Mouse (Mus musculus): ENCODE data around the gene Susd2. TPM values are rescaled to one million over a fixed set of nuclear protein-coding genes. Genes with fewer than 3 reads are reported as not detected.

Gene Susd2
- total RNA-seq, 4 experiments from 2014 or later = 9.4 to 15.1 (median 11.5) TPM

GRCm38 (mm10) chr10:75620818-75621217 is 23.0 kb downstream of the Susd2 start:
- DNase-seq = no peak

GRCm38 (mm10) chr10:75616044-75616443 is 27.8 kb downstream of the Susd2 start:
- DNase-seq = no peak

- no peak for DNase-seq
Measured at GRCm38 (mm10) chr10:75610486-75610885, 33.3 kb downstream of the Susd2 start.

GRCm38 (mm10) chr10:75608975-75609374 is 34.8 kb downstream of the Susd2 start:
- DNase-seq = no peak

DNA sequence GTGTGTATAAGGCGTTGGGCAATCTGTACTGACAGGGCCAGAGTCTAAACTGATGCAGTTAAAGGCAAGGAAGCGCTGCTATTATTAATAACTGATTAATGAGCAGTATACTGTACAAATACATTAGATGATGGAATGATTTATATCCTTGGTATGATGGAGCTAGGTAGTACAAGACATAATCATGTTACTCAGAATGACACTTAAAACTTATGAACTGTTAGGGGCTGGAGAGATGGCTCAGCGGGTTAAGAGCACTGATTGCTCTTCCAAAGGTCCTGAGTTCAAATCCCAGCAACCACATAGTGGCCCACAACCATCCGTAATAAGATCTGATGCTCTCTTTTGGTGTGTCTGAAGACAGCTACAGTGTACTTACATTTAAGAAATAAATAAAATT is 36.6 kb downstream of the Susd2 start:
- no peak for DNase-seq

DNA sequence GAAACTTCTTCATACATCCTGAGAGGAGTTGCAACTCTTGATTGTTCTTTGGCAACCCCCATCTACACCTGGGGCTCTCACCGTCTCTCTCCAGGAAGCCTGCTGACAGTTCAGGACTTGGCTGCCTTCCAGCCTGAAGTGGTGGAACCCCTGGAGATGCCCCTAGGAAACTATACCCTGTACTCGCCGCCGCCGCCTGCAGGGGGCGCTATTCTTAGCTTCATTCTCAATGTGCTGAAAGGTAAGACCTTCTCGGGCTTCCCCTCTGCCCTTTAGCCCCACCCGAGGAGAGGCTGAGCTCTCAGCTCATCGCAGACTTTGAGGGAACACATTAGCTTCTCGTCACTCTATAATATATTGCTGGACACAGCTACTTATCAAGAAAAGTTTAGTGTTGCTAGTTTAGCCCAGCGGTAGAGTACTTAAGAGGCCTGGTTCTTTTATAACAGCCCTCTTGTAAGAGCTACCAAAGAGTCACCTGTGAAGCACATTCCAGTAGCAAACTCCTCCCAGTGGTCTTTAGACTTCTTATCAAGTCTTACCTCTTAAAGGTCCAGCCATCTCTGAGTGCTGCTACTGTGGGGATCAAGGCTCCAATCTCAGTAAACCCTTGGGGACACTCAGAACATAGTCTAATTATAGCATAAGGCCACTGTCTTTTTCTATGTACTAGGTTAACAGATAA is 38.5 kb downstream of the Susd2 start:
- no peak for DNase-seq

GRCm38 (mm10) chr10:75600189-75600730 is 43.5 kb downstream of the Susd2 start:
- no peak for DNase-seq

- no peak for DNase-seq
Measured at GRCm38 (mm10) chr10:75595981-75596380, 47.8 kb downstream of the Susd2 start.

GRCm38 (mm10) chr10:75592585-75592984 is 51.2 kb downstream of the Susd2 start:
- DNase-seq = no peak

- DNase-seq = no peak
Measured at GRCm38 (mm10) chr10:75591211-75591894, 52.5 kb downstream of the Susd2 start.

DNA sequence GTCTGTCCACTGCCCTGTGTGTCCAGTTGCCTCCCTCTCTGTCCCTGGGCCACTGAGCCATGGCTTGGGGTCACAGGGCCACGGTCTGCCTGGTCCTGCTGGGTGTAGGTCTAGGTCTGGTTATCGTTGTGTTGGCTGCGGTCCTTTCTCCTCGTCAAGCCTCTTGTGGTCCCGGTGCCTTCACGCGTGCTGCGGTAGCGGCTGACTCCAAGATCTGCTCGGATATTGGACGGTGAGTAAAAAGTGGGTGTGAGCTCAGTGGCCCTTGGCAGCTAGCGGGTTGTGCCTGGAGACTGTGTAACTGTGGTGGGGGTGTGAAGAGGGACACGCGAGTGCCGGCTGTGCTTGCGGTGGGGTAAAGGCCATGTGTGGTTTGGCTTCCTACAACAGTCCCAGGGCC is 54.2 kb downstream of the Susd2 start:
- no peak for DNase-seq

DNA sequence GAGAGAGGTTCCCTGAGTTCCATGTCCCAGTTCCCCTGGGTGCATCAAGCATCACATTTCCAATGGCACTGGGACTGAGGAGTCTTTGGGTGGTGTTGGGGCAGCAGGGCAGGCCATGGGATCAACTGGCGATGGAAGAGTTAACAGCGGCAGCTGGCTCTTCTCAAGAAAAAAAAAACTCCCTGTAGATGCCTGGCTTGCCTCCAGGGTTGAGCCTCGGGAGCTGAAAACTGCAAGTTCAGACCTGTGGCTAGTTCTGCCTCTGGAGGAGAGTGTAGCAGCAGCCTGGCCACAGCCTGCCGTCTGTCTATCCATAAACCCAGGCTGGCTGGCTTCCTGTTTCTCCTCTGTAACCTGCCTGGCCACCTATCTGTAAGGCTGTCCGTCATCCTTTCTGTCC is 54.7 kb downstream of the Susd2 start, which contains the start of gene Ggt5:
Gene Ggt5, plus strand, starts transcription at position 212 of the 400 bp plus-strand sequence.
- no peak for DNase-seq

DNA sequence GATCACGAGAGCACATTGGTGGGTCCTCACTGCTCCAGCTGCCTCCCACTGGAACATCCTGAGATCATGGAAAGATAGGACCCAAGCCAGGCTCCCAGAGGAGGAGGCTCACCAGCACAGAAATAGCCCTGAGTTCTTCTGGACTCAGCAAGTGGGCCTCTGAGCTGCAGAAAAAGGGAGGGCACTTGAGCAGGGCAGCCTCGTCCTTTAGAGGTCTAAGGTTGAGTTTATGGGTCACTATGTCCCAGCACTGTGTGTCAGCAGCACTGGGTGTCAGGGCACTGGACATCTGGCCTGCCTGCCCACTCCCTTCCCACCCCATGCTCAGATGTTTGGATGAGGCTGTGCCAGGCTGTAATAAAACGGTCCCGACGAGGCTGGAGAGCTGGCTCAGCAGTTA is 55.5 kb downstream of the Susd2 start:
- no peak for DNase-seq

DNA sequence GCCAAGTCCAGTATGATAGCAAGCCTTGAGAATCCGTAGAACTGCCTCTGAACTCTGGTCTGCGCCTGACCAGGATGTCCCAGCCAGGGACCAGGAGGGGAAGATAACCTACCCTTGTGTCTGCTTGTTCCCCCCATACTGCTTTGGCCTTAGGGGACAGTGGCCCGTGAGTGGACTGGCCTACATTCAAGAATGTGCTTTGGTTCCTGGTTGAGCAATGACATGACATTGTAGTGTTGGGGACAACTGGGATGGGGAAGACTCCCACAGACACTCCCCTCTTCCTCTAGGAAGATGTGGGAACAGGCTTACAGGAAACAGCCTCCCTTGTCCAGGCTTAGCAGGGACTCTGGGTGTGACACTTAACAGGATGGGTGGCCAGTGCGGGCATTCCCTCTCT is 56.0 kb downstream of the Susd2 start:
- DNase-seq = no peak

Other genes with a start within 250 kb of the Susd2 start
- gene Upb1, start 242.9 kb downstream of the Susd2 start, total RNA-seq (2022) = 1 to 10 TPM in 3 of 4 experiments, under 1 TPM in 1; 0.65 to 1.9 (median 1.4) TPM
- 10 to 100 TPM; 82.7 to 88.0 (median 86.2) TPM for gene Snrpd3, start 126.5 kb downstream of the Susd2 start, total RNA-seq (2022)
- gene Gucd1, start 126.0 kb downstream of the Susd2 start, total RNA-seq (2022) = 10 to 100 TPM; 20.3 to 23.9 (median 23.2) TPM
- under 1 TPM; 0.19 to 0.37 (median 0.26) TPM for gene Lrrc75b, start 83.7 kb downstream of the Susd2 start, total RNA-seq (2022)
- gene Ggt1, start 82.4 kb downstream of the Susd2 start, total RNA-seq (2022) = under 1 TPM in 2 of 4 experiments, not detected in 2; 0.40 to 0.42 TPM
- gene Ggt5, start 54.7 kb downstream of the Susd2 start, total RNA-seq (2022) = 1 to 10 TPM; 4.2 to 9.6 (median 5.7) TPM
- gene Cabin1, start 120.3 kb upstream of the Susd2 start, total RNA-seq (2022) = 10 to 100 TPM; 35.7 to 69.0 (median 43.8) TPM
- 100 to 1,000 TPM in 2 of 4 experiments, 10 to 100 TPM in 2; 85.8 to 143 (median 110) TPM for gene Ddt, start 129.4 kb upstream of the Susd2 start, total RNA-seq (2022)
- not detected for gene Gm20441, start 136.9 kb upstream of the Susd2 start, total RNA-seq (2022)
- 10 to 100 TPM; 28.7 to 37.8 (median 34.4) TPM for gene Gstt3, start 137.4 kb upstream of the Susd2 start, total RNA-seq (2022)
- gene Gstt1, start 154.6 kb upstream of the Susd2 start, total RNA-seq (2022) = 10 to 100 TPM; 49.4 to 80.4 (median 66.3) TPM
- not detected for gene Gstt4, start 178.5 kb upstream of the Susd2 start, total RNA-seq (2022)
- 10 to 100 TPM; 25.4 to 67.6 (median 45.9) TPM for gene Gstt2, start 193.4 kb upstream of the Susd2 start, total RNA-seq (2022)
- gene Mif, start 216.2 kb upstream of the Susd2 start, total RNA-seq (2022) = 100 to 1,000 TPM; 253 to 280 (median 275) TPM
- gene Derl3, start 249.4 kb upstream of the Susd2 start, total RNA-seq (2022) = 1 to 10 TPM; 1.2 to 2.6 (median 1.6) TPM

Data from adrenal gland, adult 8-10 months (tissue).